Mouse (Mus musculus): Measurements from ENCODE around the gene Ceacam14.

The Ceacam14 gene

GRCm38 (mm10) chr7:17812333-17812732, at the start of gene Ceacam14:
Gene Ceacam14 (plus strand): TSS chr7:17812633.
- no peak for DNase-seq (ENCODE audit: low spot score in 2 of 2)
